Mouse (Mus musculus) neural tube, embryonic 11.5 days (tissue): ENCODE data around the gene Mrgprg. TPM values are rescaled to one million over a fixed set of nuclear protein-coding genes. Genes with fewer than 3 reads are reported as not detected.

Source experiments
- ATAC-seq: fragments of 200-750 bp; cut with Nextera tagmentation; 2 replicates; pipeline ENCODE4 v1.8.0; 2017; ENCODE audit warnings: moderate number of reproducible peaks, mild to moderate bottlenecking, moderate TSS enrichment, moderate library complexity; ENCODE audit not compliant: insufficient read depth, low FRiP score, low TSS enrichment
- DNase-seq: peaks from one replicate; pipeline ENCODE4 v3.0.0-alpha.2; 2015; ENCODE audit warnings: low spot score
- H3K27ac ChIP-seq: fragments of 300-500 bp; sonication (generic); 2 replicates; pipeline ENCODE4 v1.5.1; 2014; ENCODE audit warnings: low read depth, mild to moderate bottlenecking, low read length
- H3K27me3 ChIP-seq: fragments of 300-500 bp; sonication (generic); 2 replicates; pipeline ENCODE4 v1.6.1; 2014; ENCODE audit warnings: mild to moderate bottlenecking, low read length, mixed read lengths; ENCODE audit not compliant: control insufficient read depth, insufficient read depth
- H3K36me3 ChIP-seq: fragments of 300-500 bp; sonication (generic); 2 replicates; pipeline ENCODE4 v1.6.1; 2014; ENCODE audit warnings: mild to moderate bottlenecking, low read length, moderate library complexity, mixed read lengths; ENCODE audit not compliant: control insufficient read depth, insufficient read depth
- H3K4me1 ChIP-seq: fragments of 300-500 bp; sonication (generic); 2 replicates; pipeline ENCODE4 v1.6.1; 2014; ENCODE audit warnings: low read length, mixed read lengths; ENCODE audit not compliant: control insufficient read depth, insufficient read depth
- H3K4me2 ChIP-seq: fragments of 300-500 bp; sonication (generic); 2 replicates; pipeline ENCODE4 v1.6.1; 2014; ENCODE audit warnings: low read depth, mild to moderate bottlenecking, moderate library complexity
- H3K4me3 ChIP-seq: fragments of 300-500 bp; sonication (generic); 2 replicates; pipeline ENCODE4 v1.5.1; 2014; ENCODE audit warnings: low read depth, low read length
- H3K9ac ChIP-seq: fragments of 300-500 bp; sonication (generic); 2 replicates; pipeline ENCODE4 v1.6.1; 2014; ENCODE audit warnings: mild to moderate bottlenecking, low read length
- H3K9me3 ChIP-seq: fragments of 300-500 bp; sonication (generic); 2 replicates; pipeline ENCODE4 v1.6.1; 2016; ENCODE audit warnings: low read length; ENCODE audit not compliant: control insufficient read depth
- WGBS: fragments of 180-500 bp; shearing (Covaris S2); extraction: QIAGEN DNeasy Blood & Tissue Kit; methylation state at CpG from one replicate; pipeline ENCODE4 v1.1.7; 2014; 5-methylcytosine and 5-hydroxymethylcytosine counted together
- polyA plus RNA-seq: library from polyadenylated mRNA; unstranded; fragments of >200 nt; fragmentation: Nextera tagmentation; extraction: Ambion mirVana; gene quantifications from 2 replicates; pipeline ENCODE4 v1.2.1, GENCODE M21; 2014

The Mrgprg gene
- polyA plus RNA-seq, 1 experiment from 2014 or later, result not detected

GRCm38 (mm10) chr7:143758956-143759355, 7.8 kb downstream of the Mrgprg start:
- DNase-seq, result no peak
- ATAC-seq, result no peak
- WGBS, result 72% methylated on average over 3 of the region's 3 CpGs
- H3K4me3 ChIP-seq, result no peak overlapping the region
- no peak overlapping the region for H3K9ac ChIP-seq
- no peaks in the 10 kb centered on the region for H3K9me3 ChIP-seq
- H3K4me1 ChIP-seq, result peaks cover 3% of the 10 kb centered on the region; the same call in 1 of the 2 replicates
- no peaks in the 10 kb centered on the region for H3K36me3 ChIP-seq
- peaks cover 8% of the 10 kb centered on the region for H3K27me3 ChIP-seq
- H3K4me2 ChIP-seq, result no peak overlapping the region
- no peak overlapping the region for H3K27ac ChIP-seq

GRCm38 (mm10) chr7:143757696-143758095, 9.1 kb downstream of the Mrgprg start:
- Histone ChIP-seq H3K4me1 (peaks cover 3% of the 10 kb centered on the region; the same call in 1 of the 2 replicates), H3K36me3 (no peaks in the 10 kb centered on the region), H3K9me3 (no peaks in the 10 kb centered on the region), H3K4me2 (no peak overlapping the region), H3K4me3 (no peak overlapping the region), H3K27me3 (peaks cover 8% of the 10 kb centered on the region), H3K9ac (no peak overlapping the region), H3K27ac (no peak overlapping the region)
- WGBS, result 74% methylated on average over 3 of the region's 3 CpGs
- ATAC-seq, result no peak
- DNase-seq, result no peak

GRCm38 (mm10) chr7:143757027-143757390, 9.8 kb downstream of the Mrgprg start:
- H3K9ac ChIP-seq, result peak overlapping the region; percentile 5; the same call in 1 of the 2 replicates
- H3K4me2 ChIP-seq, result peak overlapping the region; percentile 58
- peak; percentile 78 for DNase-seq
- peaks cover 3% of the 10 kb centered on the region; the same call in 1 of the 2 replicates for H3K4me1 ChIP-seq
- H3K36me3 ChIP-seq, result no peaks in the 10 kb centered on the region
- 7% methylated on average over 15 of the region's 15 CpGs for WGBS
- ATAC-seq, result peak; percentile 87
- no peaks in the 10 kb centered on the region for H3K9me3 ChIP-seq
- H3K27ac ChIP-seq, result no peak overlapping the region
- H3K4me3 ChIP-seq, result peak overlapping the region; percentile 23
- H3K27me3 ChIP-seq, result peaks cover 8% of the 10 kb centered on the region

GRCm38 (mm10) chr7:143756125-143757026, 10.4 kb downstream of the Mrgprg start, which contains the start of gene Osbpl5:
Gene Osbpl5 (minus strand): TSS chr7:143756985.
- no peaks in the 10 kb centered on the region for H3K9me3 ChIP-seq
- H3K9ac ChIP-seq, result peak within 1 kb of the TSS; percentile 5; the same call in 1 of the 2 replicates
- H3K4me1 ChIP-seq, result peaks cover 3% of the 10 kb centered on the region; the same call in 1 of the 2 replicates
- peak within 1 kb of the TSS; percentile 58 for H3K4me2 ChIP-seq
- H3K36me3 ChIP-seq, result no peaks in the 10 kb centered on the region
- H3K4me3 ChIP-seq, result peak within 1 kb of the TSS; percentile 23
- DNase-seq, result no peak
- H3K27ac ChIP-seq, result no peak within 1 kb of the TSS
- peak; percentile 29 for ATAC-seq
- H3K27me3 ChIP-seq, result peaks cover 8% of the 10 kb centered on the region
- WGBS, result 27% methylated on average over 22 of the region's 22 CpGs

DNA sequence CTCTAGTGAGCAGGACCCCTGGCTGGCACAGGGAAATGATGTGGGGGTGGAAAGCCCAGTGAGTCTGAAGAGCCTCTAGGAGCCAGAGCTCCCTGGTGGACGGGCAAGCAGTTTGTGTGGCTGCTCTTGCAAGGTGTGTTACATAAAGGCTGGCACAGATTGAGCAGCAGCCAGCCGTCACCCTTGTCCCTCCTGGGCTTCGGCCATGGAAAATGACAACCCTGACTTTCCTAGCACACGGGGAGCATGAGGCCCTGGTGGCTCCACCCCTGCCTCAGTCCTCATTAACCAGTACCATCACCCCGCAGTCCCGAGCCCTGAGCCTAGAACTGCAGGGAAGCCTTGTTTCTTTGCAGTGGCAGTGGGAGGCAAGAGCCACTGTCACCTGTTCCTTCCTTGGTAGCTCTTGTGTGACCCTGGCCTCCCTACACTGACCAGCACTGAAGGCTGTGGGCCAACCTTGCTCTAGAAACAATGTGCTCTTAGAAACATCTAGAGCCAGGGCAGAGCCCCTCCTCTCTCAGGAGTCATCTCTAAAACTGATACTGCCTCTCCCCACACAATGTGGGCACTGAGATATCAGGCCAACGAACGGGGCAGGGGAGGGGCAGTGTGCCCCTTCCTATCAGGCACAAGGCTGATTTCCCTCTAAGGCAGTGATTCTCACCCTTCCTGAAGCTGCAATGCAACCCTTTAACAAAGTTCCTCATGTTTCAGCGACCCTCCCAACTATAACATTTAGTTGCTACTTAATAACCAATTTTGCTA, 11.3 kb downstream of the Mrgprg start:
- ATAC-seq (no peak), DNase-seq (no peak)
- no peak overlapping the region for H3K9ac ChIP-seq
- no peaks in the 10 kb centered on the region for H3K36me3 ChIP-seq
- no peak overlapping the region for H3K4me2 ChIP-seq
- H3K4me3 ChIP-seq, result no peak overlapping the region
- H3K9me3 ChIP-seq, result no peaks in the 10 kb centered on the region
- 75% methylated on average over 9 of the region's 9 CpGs for WGBS
- peaks cover 3% of the 10 kb centered on the region; the same call in 1 of the 2 replicates for H3K4me1 ChIP-seq
- peaks cover 8% of the 10 kb centered on the region for H3K27me3 ChIP-seq
- no peak overlapping the region for H3K27ac ChIP-seq

- Histone ChIP-seq H3K4me3 (no peak overlapping the region), H3K27ac (no peak overlapping the region), H3K4me2 (no peak overlapping the region), H3K9me3 (no peaks in the 10 kb centered on the region), H3K4me1 (peaks cover 3% of the 10 kb centered on the region; the same call in 1 of the 2 replicates), H3K27me3 (peaks cover 8% of the 10 kb centered on the region), H3K36me3 (no peaks in the 10 kb centered on the region), H3K9ac (no peak overlapping the region)
- no peak for ATAC-seq
- WGBS, result 47% methylated on average over 5 of the region's 5 CpGs
- peak; percentile 57 for DNase-seq
Observed at GRCm38 (mm10) chr7:143753990-143754715, 12.6 kb downstream of the Mrgprg start.

DNA sequence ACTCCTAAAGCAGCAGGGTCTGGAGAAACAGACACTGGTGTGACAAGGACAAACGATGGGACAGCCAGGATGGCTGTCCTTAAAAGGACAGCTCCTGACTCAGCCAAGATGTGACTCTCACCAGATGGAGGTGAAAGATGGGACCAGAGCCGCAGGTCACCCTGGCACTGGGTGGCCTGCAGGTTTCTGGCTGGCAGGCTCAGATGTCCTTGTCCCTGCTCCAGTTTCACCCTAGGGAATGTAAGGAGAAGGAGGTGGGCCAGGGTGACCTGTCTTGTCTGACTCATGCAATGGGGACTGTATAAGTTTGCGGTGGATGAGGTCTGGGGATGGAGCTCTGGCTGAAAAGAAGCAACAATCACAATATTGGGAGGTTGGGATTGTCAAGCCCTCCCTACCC, 14.2 kb downstream of the Mrgprg start:
- H3K4me2 ChIP-seq, result no peak overlapping the region
- 72% methylated on average over 3 of the region's 3 CpGs for WGBS
- no peak overlapping the region for H3K9ac ChIP-seq
- ATAC-seq, result no peak
- no peak overlapping the region for H3K27ac ChIP-seq
- H3K36me3 ChIP-seq, result no peaks in the 10 kb centered on the region
- H3K27me3 ChIP-seq, result peaks cover 8% of the 10 kb centered on the region
- peaks cover 3% of the 10 kb centered on the region; the same call in 1 of the 2 replicates for H3K4me1 ChIP-seq
- no peaks in the 10 kb centered on the region for H3K9me3 ChIP-seq
- H3K4me3 ChIP-seq, result no peak overlapping the region
- no peak for DNase-seq

GRCm38 (mm10) chr7:143752056-143752455, 14.7 kb downstream of the Mrgprg start:
- no peaks in the 10 kb centered on the region for H3K36me3 ChIP-seq
- no peak overlapping the region for H3K9ac ChIP-seq
- no peak overlapping the region for H3K4me2 ChIP-seq
- H3K4me1 ChIP-seq, result peaks cover 1% of the 10 kb centered on the region; the same call in 1 of the 2 replicates
- no peak overlapping the region for H3K4me3 ChIP-seq
- no peak for DNase-seq
- no peak for ATAC-seq
- no peaks in the 10 kb centered on the region for H3K9me3 ChIP-seq
- H3K27ac ChIP-seq, result no peak overlapping the region
- 76% methylated on average over 4 of the region's 4 CpGs for WGBS
- peaks cover 8% of the 10 kb centered on the region for H3K27me3 ChIP-seq
